Mouse (Mus musculus) MEL (cell line): ENCODE data around the gene Tspan9.

Experiments used
- MAX ChIP-seq: IDR thresholded peaks from 2 replicates; pipeline ENCODE4 v1.6.1; 2011; ENCODE audit warnings: low read length, improper control_type of control experiment
- POLR2AphosphoS2 ChIP-seq: IDR thresholded peaks from 2 replicates; pipeline ENCODE4 v1.6.1; 2011; ENCODE audit warnings: low read length, improper control_type of control experiment
- SMC3 ChIP-seq: IDR thresholded peaks from 2 replicates; pipeline ENCODE4 v1.6.1; 2011; ENCODE audit warnings: low read depth, low read length, improper control_type of control experiment

GRCm38 (mm10) chr6:128035930-128036309 lies 107.5 kb downstream of the Tspan9 start:
- TF ChIP-seq POLR2AphosphoS2 (no peak), SMC3 (no peak), MAX (no peak)
